Mouse (Mus musculus): ENCODE measurements around the gene Ttc28.

GRCm38 (mm10) chr5:111154586-111154985 is 275.0 kb downstream of the Ttc28 start:
- TF ChIP-seq GATA1 (IDR thresholded peaks at IDR 0.05; ENCODE audit: borderline replicate concordance, low read length) (no peak), FLI1 (IDR thresholded peaks at IDR 0.05; ENCODE audit: low read length) (no peak)
